Mouse (Mus musculus): ENCODE measurements at regions not wholly inside any gene's neighbourhood (a gene's known extent, or its start where the extent isn't known, plus 50 kb on each side); places are given as distances from the start of the nearest gene placed in this dataset.

GRCm38 (mm10) chr5:133385374-133386349 lies 713.8 kb upstream of the Castor2 start:
- dilution Hi-C loops (cut with MboI; ENCODE audit: extremely low pct_ligation_motif_present, extremely low pct_unique_long_range_greater_than_20kb, low sequenced_read_pairs) (no loop called here), in situ Hi-C loops (cut with MboI; ENCODE audit: low pct_ligation_motif_present, low pct_unique_long_range_greater_than_20kb, low sequenced_read_pairs) (no loop called here)
- TF ChIP-seq EP300 (IDR thresholded peaks at IDR 0.05; ENCODE audit: low read length): no peak
- no peak for TF ChIP-seq POLR2A (IDR thresholded peaks at IDR 0.05; ENCODE audit: low read depth, low read length)
- TF ChIP-seq MAFK (IDR thresholded peaks at IDR 0.05; ENCODE audit: insufficient replicate concordance, low read length): no peak
- Histone ChIP-seq H3K9ac (ENCODE audit: insufficient read depth, low read depth) (no peak overlapping the region), H3K27ac (ENCODE audit: insufficient read depth, low read depth) (no peak overlapping the region), H3K27me3 (replicated peaks) (no peaks in the 10 kb centered on the region), H3K4me3 (replicated peaks in 1 of 3; ENCODE audit: low read depth in 2 of 3, low read length in 2 of 3, poor library complexity in 1 of 3) (no peak overlapping the region), H3K79me2 (replicated peaks; ENCODE audit: control insufficient read depth, extremely low read depth, insufficient read depth, poor library complexity, severe bottlenecking) (no peaks in the 10 kb centered on the region), H3K4me2 (ENCODE audit: insufficient read depth, low read depth, poor library complexity, severe bottlenecking) (no peak overlapping the region), H3K9me3 (replicated peaks; ENCODE audit: low read length) (peaks cover 78% of the 10 kb centered on the region), H3K4me1 (ENCODE audit: control insufficient read depth in 1 of 2, insufficient read depth in 2 of 2) (no peaks in the 10 kb centered on the region), H3K36me3 (replicated peaks in 1 of 2; ENCODE audit: control insufficient read depth in 1 of 2, insufficient read depth in 1 of 2, low read length in 1 of 2) (no peaks in the 10 kb centered on the region)
- no peak for DNase-seq (ENCODE audit: extremely low read depth)

DNA sequence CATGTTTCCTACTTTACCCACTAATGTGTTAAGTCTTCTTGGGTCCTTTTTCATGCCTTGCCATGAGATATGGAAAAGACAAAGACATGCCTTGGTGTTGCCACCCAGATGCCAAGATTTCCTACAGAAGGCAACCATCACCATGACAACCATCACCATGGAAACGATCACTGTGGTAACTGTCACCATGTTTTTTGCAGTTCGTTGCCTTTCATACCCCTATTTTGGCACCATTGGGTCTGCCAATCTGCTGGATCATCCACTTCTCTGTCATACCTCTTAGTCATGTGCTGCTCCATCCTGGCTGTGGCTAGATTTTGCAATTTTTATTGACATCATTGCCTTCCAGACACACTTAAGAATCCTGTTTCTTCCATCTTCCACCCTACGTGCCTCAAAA lies 733.7 kb upstream of the Castor2 start:
- H3K9me3 ChIP-seq (replicated peaks; ENCODE audit: low read length): peaks cover 50% of the 10 kb centered on the region
- no peaks in the 10 kb centered on the region for H3K4me1 ChIP-seq (ENCODE audit: control insufficient read depth in 1 of 2, insufficient read depth in 2 of 2)
- no peak overlapping the region for H3K4me2 ChIP-seq (ENCODE audit: insufficient read depth, low read depth, poor library complexity, severe bottlenecking)
- in situ Hi-C loops (cut with MboI; ENCODE audit: low pct_ligation_motif_present, low pct_unique_long_range_greater_than_20kb, low sequenced_read_pairs) (no loop called here), dilution Hi-C loops (cut with MboI; ENCODE audit: extremely low pct_ligation_motif_present, extremely low pct_unique_long_range_greater_than_20kb, low sequenced_read_pairs) (no loop called here)
- H3K79me2 ChIP-seq (replicated peaks; ENCODE audit: control insufficient read depth, extremely low read depth, insufficient read depth, poor library complexity, severe bottlenecking): no peaks in the 10 kb centered on the region
- TF ChIP-seq BHLHE40 (IDR thresholded peaks at IDR 0.05; ENCODE audit: low read depth, low read length): no peak
- no peak for TF ChIP-seq MAZ (IDR thresholded peaks at IDR 0.05; ENCODE audit: low read depth, low read length)
- no peak for TF ChIP-seq POLR2A (IDR thresholded peaks at IDR 0.05; ENCODE audit: low read depth, low read length)
- TF ChIP-seq KAT2A (IDR thresholded peaks at IDR 0.05; ENCODE audit: insufficient replicate concordance, low read length): no peak
- TF ChIP-seq CTCF (conservative IDR thresholded peaks at IDR 0.05 in 1 of 2, IDR thresholded peaks at IDR 0.05 in 1 of 2; ENCODE audit: low read depth in 2 of 2, low read length in 2 of 2): no peak
- TF ChIP-seq ZMIZ1 (IDR thresholded peaks at IDR 0.05; ENCODE audit: low read depth, low read length): no peak
- TF ChIP-seq GABPA (IDR thresholded peaks at IDR 0.05; ENCODE audit: insufficient replicate concordance, low read depth, low read length): no peak
- no peak for TF ChIP-seq E2F4 (IDR thresholded peaks at IDR 0.05; ENCODE audit: insufficient replicate concordance, low read depth, low read length)
- no peak for TF ChIP-seq MEF2A (IDR thresholded peaks at IDR 0.05; ENCODE audit: borderline replicate concordance, low read depth, low read length)
- TF ChIP-seq NELFE (IDR thresholded peaks at IDR 0.05; ENCODE audit: low read depth, low read length): no peak
- TF ChIP-seq USF2 (conservative IDR thresholded peaks at IDR 0.05; ENCODE audit: low read depth, low read length): no peak
- no peak for TF ChIP-seq ZNF384 (IDR thresholded peaks at IDR 0.05; ENCODE audit: low read depth, low read length)
- H3K27ac ChIP-seq (ENCODE audit: insufficient read depth, low read depth): no peak overlapping the region
- H3K9ac ChIP-seq (ENCODE audit: insufficient read depth, low read depth): no peak overlapping the region
- DNase-seq (ENCODE audit: extremely low read depth): no peak
- H3K36me3 ChIP-seq (replicated peaks in 1 of 2; ENCODE audit: control insufficient read depth in 1 of 2, insufficient read depth in 1 of 2, low read length in 1 of 2): no peaks in the 10 kb centered on the region
- H3K4me3 ChIP-seq (replicated peaks in 1 of 3; ENCODE audit: low read depth in 2 of 3, low read length in 2 of 3, poor library complexity in 1 of 3): no peak overlapping the region
- no peaks in the 10 kb centered on the region for H3K27me3 ChIP-seq (replicated peaks)

Measured in CH12.LX (cell line).